Comparison of ENCODE assay signal across 34 mouse cellular contexts in the genomic region with DNA sequence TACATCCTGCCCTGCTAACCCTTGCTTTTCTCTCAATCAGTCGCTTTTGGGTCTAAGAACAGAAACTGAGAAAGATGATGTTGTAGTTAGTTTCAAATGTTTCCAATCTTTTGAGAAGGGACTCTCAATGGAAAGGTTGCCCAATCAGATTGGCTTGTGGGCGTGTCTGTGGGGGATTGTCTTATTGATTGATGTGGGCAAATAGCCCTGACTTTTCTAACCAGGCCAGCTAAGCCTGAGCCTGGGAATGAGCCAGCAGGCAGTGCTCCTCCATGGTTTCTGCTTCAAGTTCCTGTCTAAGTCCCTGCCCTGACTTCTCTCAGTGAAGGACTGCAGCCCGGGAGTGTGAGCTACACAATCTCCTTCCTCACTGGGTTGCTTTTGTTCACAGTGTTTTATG. TPM values are rescaled to one million over a fixed set of nuclear protein-coding genes. Genes with fewer than 3 reads are reported as not detected.
DNase-seq lines count a peak whose midpoint lies in the region; ATAC-seq and TF ChIP-seq lines count a peak whose summit lies in the region.
"Had no signal": no experiment of that assay in that cellular context is flagged by ENCODE, and none has a peak within 500 bp of the region (broad histone marks: within the 10 kb centered on the region; RNA-seq: fewer than 3 reads in every experiment).

No protein-coding gene starts in this region.

- H3K27ac ChIP-seq in liver, adult 2 months (replicated peaks; ENCODE audit: insufficient read depth, low read depth, low read length): no peak overlapping the region
- H3K27ac ChIP-seq in liver, embryonic 12.5 days: no peak overlapping the region
- H3K27ac ChIP-seq: embryonic facial prominence, embryonic 10.5 days; embryonic facial prominence, embryonic 13.5 days; forebrain, embryonic 12.5 days; forebrain, embryonic 15.5 days; heart, embryonic 15.5 days; hindbrain, embryonic 10.5 days; hindbrain, embryonic 13.5 days; intestine, embryonic 15.5 days had no signal

- H3K9ac ChIP-seq in liver, adult 2 months (ENCODE audit: low read depth, low read length): no peak overlapping the region
- no peak overlapping the region for H3K9ac ChIP-seq in liver, embryonic 12.5 days
- H3K9ac ChIP-seq: embryonic facial prominence, embryonic 13.5 days; forebrain, embryonic 12.5 days; forebrain, embryonic 15.5 days; heart, embryonic 12.5 days; heart, embryonic 15.5 days; hindbrain, embryonic 13.5 days; intestine, embryonic 15.5 days had no signal

- 37% methylated on average over 3 of the region's 3 CpGs for WGBS in liver, adult 2 months
- 42% methylated on average over 3 of the region's 3 CpGs for WGBS in liver, embryonic 12.5 days (ENCODE audit: insufficient replicate concordance)
- 65% methylated on average over 3 of the region's 3 CpGs for WGBS in lung, adult 2 months

- no peak overlapping the region for H3K4me3 ChIP-seq in liver, adult 2 months (ENCODE audit: insufficient read depth, low read depth, low read length)
- H3K4me3 ChIP-seq in liver, embryonic 12.5 days: no peak overlapping the region
- no peak overlapping the region for H3K4me3 ChIP-seq in lung, adult 2 months (replicated peaks; ENCODE audit: extremely low read depth, low read depth, low read length)
- H3K4me3 ChIP-seq: embryonic facial prominence, embryonic 10.5 days; embryonic facial prominence, embryonic 13.5 days; erythroblast, embryonic 14.5 days; forebrain, embryonic 12.5 days; forebrain, embryonic 15.5 days; heart, embryonic 12.5 days; heart, embryonic 15.5 days; hindbrain, embryonic 10.5 days; hindbrain, embryonic 13.5 days; intestine, embryonic 15.5 days had no signal

- H3K4me2 ChIP-seq in liver, embryonic 12.5 days: no peak overlapping the region
- H3K4me2 ChIP-seq: embryonic facial prominence, embryonic 13.5 days; forebrain, embryonic 12.5 days; forebrain, embryonic 15.5 days; heart, embryonic 12.5 days; heart, embryonic 15.5 days; hindbrain, embryonic 13.5 days; intestine, embryonic 15.5 days had no signal

- no peak for TF ChIP-seq CTCF in liver, adult 2 months (IDR thresholded peaks at IDR 0.05; ENCODE audit: low read depth, low read length)
- no peak for TF ChIP-seq CTCF in lung, adult 2 months (IDR thresholded peaks at IDR 0.05; ENCODE audit: insufficient read depth, low read length)

- no peaks in the 10 kb centered on the region for H3K9me3 ChIP-seq in liver, embryonic 12.5 days (replicated peaks)
- H3K9me3 ChIP-seq: embryonic facial prominence, embryonic 10.5 days; embryonic facial prominence, embryonic 13.5 days; forebrain, embryonic 12.5 days; forebrain, embryonic 15.5 days; heart, embryonic 12.5 days; heart, embryonic 15.5 days; hindbrain, embryonic 10.5 days; hindbrain, embryonic 13.5 days; intestine, embryonic 15.5 days had no signal

- no peaks in the 10 kb centered on the region for H3K36me3 ChIP-seq in liver, adult 2 months (ENCODE audit: control insufficient read depth, insufficient read depth, low read length)
- H3K36me3 ChIP-seq in liver, embryonic 12.5 days: no peaks in the 10 kb centered on the region
- H3K36me3 ChIP-seq: embryonic facial prominence, embryonic 10.5 days; embryonic facial prominence, embryonic 13.5 days; forebrain, embryonic 12.5 days; forebrain, embryonic 15.5 days; G1E; heart, embryonic 15.5 days; hindbrain, embryonic 10.5 days; hindbrain, embryonic 13.5 days; intestine, embryonic 15.5 days had no signal

- no peak for ATAC-seq in liver, embryonic 12.5 days
- ATAC-seq: forebrain, embryonic 15.5 days; hindbrain, embryonic 16.5 days; intestine, embryonic 15.5 days had no signal

- no peaks in the 10 kb centered on the region for H3K79me2 ChIP-seq in liver, adult 2 months (ENCODE audit: control insufficient read depth, insufficient read depth, low read length)

- peaks cover 16% of the 10 kb centered on the region for H3K4me1 ChIP-seq in liver, adult 2 months (ENCODE audit: control insufficient read depth, insufficient read depth, low read length)
- no peaks in the 10 kb centered on the region for H3K4me1 ChIP-seq in liver, embryonic 12.5 days
- peaks cover 3% of the 10 kb centered on the region; the same call in 1 of the 2 replicates for H3K4me1 ChIP-seq in lung, adult 2 months (ENCODE audit: control insufficient read depth, insufficient read depth, low read length)
- H3K4me1 ChIP-seq: embryonic facial prominence, embryonic 10.5 days; forebrain, embryonic 12.5 days; forebrain, embryonic 15.5 days; hindbrain, embryonic 10.5 days; hindbrain, embryonic 13.5 days had no signal

- H3K27me3 ChIP-seq in liver, adult 2 months (ENCODE audit: control insufficient read depth, insufficient read depth, low read length): peaks cover 2% of the 10 kb centered on the region; the same call in 1 of the 2 replicates
- H3K27me3 ChIP-seq in liver, embryonic 12.5 days (replicated peaks): no peaks in the 10 kb centered on the region
- H3K27me3 ChIP-seq: embryonic facial prominence, embryonic 13.5 days; forebrain, embryonic 12.5 days; forebrain, embryonic 15.5 days; heart, embryonic 12.5 days; heart, embryonic 15.5 days; hindbrain, embryonic 13.5 days; intestine, embryonic 15.5 days had no signal

- no peak for TF ChIP-seq POLR2A in liver, adult 2 months (IDR thresholded peaks at IDR 0.05; ENCODE audit: extremely low read depth, insufficient read depth, low read length)
- no peak for TF ChIP-seq POLR2A in lung, adult 2 months (IDR thresholded peaks at IDR 0.05; ENCODE audit: borderline replicate concordance, extremely low read depth, low read depth, low read length)

- peak; percentile 38 for DNase-seq in adrenal gland, postnatal 10 days
- DNase-seq in adrenal gland, adult 8-10 months: no peak
- peak; percentile 71 for DNase-seq in liver, adult 2 months (ENCODE audit: extremely low read depth, low read depth, low spot score)
- peak; percentile 19 for DNase-seq in thymus, postnatal 14 days
- no peak for DNase-seq in thymus, postnatal 0 days (ENCODE audit: low spot score)
- peak; percentile 54 to 61 for DNase-seq in adrenal gland, postnatal 36 days
- no peak for DNase-seq in lung, adult 2 months
- DNase-seq: B cell, adult 2 months; cerebellum, adult 11-12 months; cerebellum, adult 8-10 months; cerebellum, postnatal 10 days; cerebellum, postnatal 36 days; embryo, embryonic 11 days; gastrocnemius, postnatal 10 days; gastrocnemius, postnatal 36 days; heart, postnatal 10 days; heart, postnatal 36 days; kidney, adult 11 months had no signal

RNA-seq across cellular contexts. Expression of a gene that starts 42.5 kb away (rescaled TPM):
- total RNA-seq in adrenal gland, postnatal 10 days (2021): under 1 TPM; 0.06 to 0.15 TPM
- total RNA-seq in adrenal gland, adult 8-10 months (2022): not detected
- 5.6 and 32.1 TPM in 2 replicates for total RNA-seq in liver, adult 2 months (2014; rRNA removed)
- polyA plus RNA-seq in liver, adult 2 months (2012; rRNA removed): 0.35 and 0.55 TPM in 2 replicates
- polyA plus RNA-seq in liver, embryonic 12.5 days (2016; fragmentation: Nextera tagmentation; extraction: Ambion mirVana): not detected in 2 replicates
- 0.35 and 0.49 TPM in 2 replicates for polyA plus RNA-seq in thymus, postnatal 0 days (2015; fragmentation: Nextera tagmentation; extraction: Ambion mirVana)
- total RNA-seq in adrenal gland, postnatal 36 days (2021): not detected
- polyA plus RNA-seq in lung, adult 2 months (2012; rRNA removed): 0.12 and 4.0 TPM in 2 replicates
- total RNA-seq: CH12.LX; gastrocnemius, adult 18-20 months; gastrocnemius, postnatal 10 days; gastrocnemius, postnatal 36 days; granulocyte monocyte progenitor cell, adult 5-6 weeks; heart, postnatal 36 days had no signal
- polyA plus RNA-seq: embryonic facial prominence, embryonic 10.5 days; embryonic facial prominence, embryonic 13.5 days; erythroblast, embryonic 14.5 days; forebrain, embryonic 12.5 days; forebrain, embryonic 15.5 days; G1E; heart, embryonic 12.5 days; hindbrain, embryonic 10.5 days; hindbrain, embryonic 13.5 days; hindbrain, embryonic 16.5 days had no signal

RNA-seq across cellular contexts. Expression of a gene that starts 53.5 kb away (rescaled TPM):
- total RNA-seq in adrenal gland, postnatal 10 days (2021): 10 to 100 TPM; 76.1 to 89.5 TPM
- total RNA-seq in adrenal gland, adult 8-10 months (2022): 10 to 100 TPM; 33.0 to 88.6 (median 61.0) TPM
- total RNA-seq in liver, adult 2 months (2014; rRNA removed): 3.2 and 3.6 TPM in 2 replicates
- 2.6 and 3.1 TPM in 2 replicates for polyA plus RNA-seq in liver, adult 2 months (2012; rRNA removed)
- polyA plus RNA-seq in liver, embryonic 12.5 days (2016; fragmentation: Nextera tagmentation; extraction: Ambion mirVana): 0.75 and 2.1 TPM in 2 replicates
- polyA plus RNA-seq in thymus, postnatal 0 days (2015; fragmentation: Nextera tagmentation; extraction: Ambion mirVana): 8.4 and 9.2 TPM in 2 replicates
- 10 to 100 TPM; 38.5 to 94.6 TPM for total RNA-seq in adrenal gland, postnatal 36 days (2021)
- 64.7 and 65.2 TPM in 2 replicates for polyA plus RNA-seq in lung, adult 2 months (2012; rRNA removed)
- total RNA-seq: CH12.LX; G1E; granulocyte monocyte progenitor cell, adult 5-6 weeks had no signal
- polyA plus RNA-seq: erythroblast, embryonic 14.5 days; G1E had no signal

Comparison
In these comparisons a context has a peak if more than half of its experiments do, and no peak if none do; other contexts are left out.
1. DNase-seq: peak in adrenal gland, postnatal 10 days (single experiment), liver, adult 2 months (single experiment), thymus, postnatal 14 days (single experiment) and adrenal gland, postnatal 36 days (2 of 2); none in adrenal gland, adult 8-10 months (single experiment), thymus, postnatal 0 days (single experiment) and lung, adult 2 months (single experiment).